Mouse (Mus musculus) ES-Bruce4 (cell line): ENCODE data around the gene Il5. TPM values are rescaled to one million over a fixed set of nuclear protein-coding genes. Genes with fewer than 3 reads are reported as not detected.

Source experiments
- H3K27ac ChIP-seq: 2 replicates; pipeline ENCODE4 v1.5.1; 2012; ENCODE audit warnings: low read length, inconsistent platforms; ENCODE audit not compliant: insufficient read depth
- H3K27me3 ChIP-seq: 2 replicates; pipeline ENCODE4 v1.6.1; 2012; ENCODE audit warnings: mild to moderate bottlenecking, low read length, inconsistent platforms; ENCODE audit not compliant: control insufficient read depth, poor library complexity, insufficient read depth, severe bottlenecking
- H3K36me3 ChIP-seq: 2 replicates; pipeline ENCODE4 v1.6.1; 2012; ENCODE audit warnings: inconsistent platforms, mild to moderate bottlenecking, low read length, moderate library complexity; ENCODE audit not compliant: control insufficient read depth, poor library complexity, insufficient read depth, severe bottlenecking
- H3K4me1 ChIP-seq: one replicate; pipeline ENCODE4 v1.8.1; 2011; ENCODE audit warnings: low read length; ENCODE audit not compliant: control insufficient read depth, insufficient read depth
- H3K4me3 ChIP-seq: 2 replicates; pipeline ENCODE4 v1.5.1; 2011; ENCODE audit warnings: low read depth, mild to moderate bottlenecking, low read length
- H3K9ac ChIP-seq: 2 replicates; pipeline ENCODE4 v1.6.1; 2012; ENCODE audit warnings: low read depth, mild to moderate bottlenecking, inconsistent platforms; ENCODE audit not compliant: poor library complexity, severe bottlenecking
- H3K9me3 ChIP-seq: replicated peaks from 2 replicates; pipeline ENCODE4 v1.6.1; 2012; ENCODE audit warnings: mild to moderate bottlenecking, low read length, inconsistent platforms; ENCODE audit not compliant: control insufficient read depth, poor library complexity, insufficient read depth, severe bottlenecking
- CTCF ChIP-seq: IDR thresholded peaks from one replicate; pipeline ENCODE4 v1.8.1; 2011; ENCODE audit warnings: low read depth, low read length
- EP300 ChIP-seq: IDR thresholded peaks from 2 replicates; pipeline ENCODE4 v1.6.1; 2011; ENCODE audit warnings: low read depth, low read length; ENCODE audit not compliant: insufficient read depth
- POLR2A ChIP-seq: IDR thresholded peaks from one replicate; pipeline ENCODE4 v1.8.1; 2011; ENCODE audit warnings: low read length; ENCODE audit not compliant: insufficient read depth
- polyA plus RNA-seq: library from polyadenylated mRNA; stranded (reverse); fragments of >200 nt; gene quantifications from 2 replicates; pipeline ENCODE4 v1.2.4, GENCODE M21; 2011; ENCODE audit warnings: low read depth; ENCODE audit not compliant: missing spikeins, insufficient read depth, insufficient read length

Gene Il5
- polyA plus RNA-seq, 1 experiment = not detected

GRCm38 (mm10) chr11:53763496-53764140, 43.0 kb downstream of the Il5 start:
- Histone ChIP-seq H3K4me3 (peak overlapping the region; percentile 37), H3K27ac (0 out of 2 replicates have a peak overlapping the region, but pooled peaks have one; percentile 1), H3K9me3 (no peaks in the 10 kb centered on the region), H3K27me3 (no peaks in the 10 kb centered on the region), H3K36me3 (no peaks in the 10 kb centered on the region), H3K9ac (peak overlapping the region; percentile 68), H3K4me1 (peaks cover 19% of the 10 kb centered on the region)
- TF ChIP-seq CTCF (no peak), POLR2A (no peak), EP300 (no peak)

DNA sequence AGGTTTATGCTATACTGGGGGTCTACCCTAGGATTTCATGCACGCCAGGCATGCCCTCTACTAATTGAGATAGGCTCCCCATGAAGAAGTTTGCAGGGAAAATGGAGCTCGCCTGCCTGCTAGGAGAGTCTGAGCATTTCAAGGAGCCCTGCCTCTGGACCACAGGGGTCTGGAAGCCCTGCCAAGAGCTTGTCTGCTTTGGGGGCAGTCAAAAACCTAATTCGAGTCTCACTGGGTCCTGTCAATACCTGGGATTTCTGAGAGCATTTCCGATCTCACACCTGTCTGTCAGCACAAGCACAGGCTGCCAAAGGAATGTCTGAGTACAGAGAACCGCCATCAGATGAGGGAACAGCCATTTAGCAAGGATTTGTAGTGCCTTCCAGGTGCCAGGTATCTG, 44.0 kb downstream of the Il5 start:
- peaks cover 21% of the 10 kb centered on the region for H3K4me1 ChIP-seq

GRCm38 (mm10) chr11:53768422-53769184, 48.0 kb downstream of the Il5 start:
- Histone ChIP-seq H3K9ac (no peak overlapping the region), H3K27me3 (no peaks in the 10 kb centered on the region), H3K4me1 (peaks cover 12% of the 10 kb centered on the region), H3K36me3 (no peaks in the 10 kb centered on the region), H3K4me3 (no peak overlapping the region), H3K9me3 (no peaks in the 10 kb centered on the region), H3K27ac (no peak overlapping the region)
- TF ChIP-seq CTCF = no peak
- no peak for TF ChIP-seq POLR2A
- no peak for TF ChIP-seq EP300

More for the DNA sequence above, 44.0 kb downstream of the Il5 start:
- H3K9ac ChIP-seq = no peak overlapping the region
- H3K27ac ChIP-seq = no peak overlapping the region
- no peaks in the 10 kb centered on the region for H3K9me3 ChIP-seq
- H3K4me3 ChIP-seq = no peak overlapping the region
- H3K36me3 ChIP-seq = no peaks in the 10 kb centered on the region
- no peaks in the 10 kb centered on the region for H3K27me3 ChIP-seq
- no peak for TF ChIP-seq CTCF
- no peak for TF ChIP-seq EP300
- no peak for TF ChIP-seq POLR2A

DNA sequence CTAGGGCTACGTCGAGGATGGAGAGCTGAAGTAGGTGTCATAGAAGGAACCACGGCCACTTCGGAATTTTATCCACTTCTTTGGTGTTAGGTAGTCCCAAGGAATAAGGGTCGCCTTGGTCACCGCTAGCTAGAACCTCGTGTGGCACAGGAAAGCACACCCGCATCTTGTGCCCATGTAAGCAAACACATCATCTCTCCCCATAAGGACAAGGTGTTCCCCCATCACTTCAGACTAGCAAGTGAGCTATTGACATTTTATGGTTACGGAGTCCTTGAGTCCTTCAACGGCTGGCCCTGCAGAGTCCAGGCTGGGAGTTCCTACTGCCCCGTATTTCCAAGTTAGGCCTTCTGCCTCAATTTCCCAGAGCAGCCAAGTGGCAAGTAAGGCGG, 48.6 kb downstream of the Il5 start:
- H3K4me3 ChIP-seq = peak overlapping the region; percentile 31
- H3K36me3 ChIP-seq = peaks cover 4% of the 10 kb centered on the region
- no peaks in the 10 kb centered on the region for H3K27me3 ChIP-seq
- H3K9me3 ChIP-seq = no peaks in the 10 kb centered on the region
- H3K27ac ChIP-seq = peak overlapping the region; percentile 28; the same call in 1 of the 2 replicates
- peaks cover 12% of the 10 kb centered on the region for H3K4me1 ChIP-seq
- 0 out of 2 replicates have a peak overlapping the region, but pooled peaks have one; percentile 16 for H3K9ac ChIP-seq
- TF ChIP-seq POLR2A = no peak
- TF ChIP-seq CTCF = no peak
- TF ChIP-seq EP300 = no peak

GRCm38 (mm10) chr11:53769760-53770124, 49.1 kb downstream of the Il5 start, which contains the start of gene Irf1:
Gene Irf1 (plus strand): TSS chr11:53770014.
- H3K4me1 ChIP-seq = peaks cover 8% of the 10 kb centered on the region
- H3K27ac ChIP-seq = peak within 1 kb of the TSS; percentile 28; the same call in 1 of the 2 replicates
- no peaks in the 10 kb centered on the region for H3K27me3 ChIP-seq
- H3K36me3 ChIP-seq = peaks cover 7% of the 10 kb centered on the region
- TF ChIP-seq POLR2A (peak; percentile 62), CTCF (no peak), EP300 (0 out of 2 replicates have a peak, but pooled peaks have one; percentile 4)
- peak within 1 kb of the TSS; percentile 68 for H3K9ac ChIP-seq
- no peaks in the 10 kb centered on the region for H3K9me3 ChIP-seq
- H3K4me3 ChIP-seq = peak within 1 kb of the TSS; percentile 93
